Mouse (Mus musculus): ENCODE results near the gene Mrpl41. TPM values are rescaled to one million over a fixed set of nuclear protein-coding genes. Genes with fewer than 3 reads are reported as not detected.

Gene Mrpl41
- total and polyA plus RNA-seq, 3 experiments: 102 to 103 TPM; not detected in 1

DNA sequence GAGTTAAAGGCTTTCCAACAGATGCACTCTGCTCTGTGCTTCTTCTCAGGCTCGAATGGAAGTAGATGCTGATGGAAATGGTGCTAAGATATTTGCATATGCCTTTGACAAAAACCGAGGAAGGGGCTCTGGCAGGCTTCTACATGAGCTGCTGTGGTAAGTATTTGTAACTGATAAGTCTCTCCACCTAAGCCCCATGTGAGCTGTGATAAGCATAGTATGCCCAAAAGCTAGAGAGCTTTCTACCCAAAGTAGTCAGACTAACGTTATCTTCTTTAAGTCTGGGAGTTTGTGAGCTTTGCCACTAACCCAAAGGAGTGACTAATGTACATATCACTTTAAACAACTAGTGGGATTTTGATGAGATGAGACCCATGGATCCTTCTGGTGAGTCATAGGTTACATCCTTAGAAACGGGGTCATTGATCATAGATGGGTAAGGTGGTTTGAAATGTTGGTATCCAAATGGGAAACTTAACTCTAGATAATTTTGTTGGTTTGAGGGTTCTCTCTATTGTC, 22.3 kb downstream of the Mrpl41 start:
- 0 out of 4 replicates have a peak overlapping the region, but pooled peaks of 1 of the 2 experiments have one; percentile 2 for H3K4me3 ChIP-seq (ENCODE audit: control insufficient read depth in 1 of 2, insufficient read depth in 1 of 2, low read depth in 2 of 2, low read length in 2 of 2)
- H3K27ac ChIP-seq (ENCODE audit: control insufficient read depth, low read depth, low read length): peak overlapping the region; percentile 90
- H3K9me3 ChIP-seq (replicated peaks; ENCODE audit: insufficient read depth, low read length): no peaks in the 10 kb centered on the region
- peaks cover 24 to 25% of the 10 kb centered on the region in 2 experiments for H3K36me3 ChIP-seq (ENCODE audit: control insufficient read depth in 1 of 2, insufficient read depth in 2 of 2, low read length in 2 of 2)
- peaks cover 27% of the 10 kb centered on the region for H3K79me2 ChIP-seq (ENCODE audit: control insufficient read depth, insufficient read depth, low read length, poor library complexity)
- peaks cover 14 to 28% of the 10 kb centered on the region in 2 experiments for H3K4me1 ChIP-seq (ENCODE audit: control insufficient read depth in 1 of 2, insufficient read depth in 2 of 2, low read length in 2 of 2)
- peak; percentile 85 for DNase-seq (ENCODE audit: low read depth, low spot score)
- no peak overlapping the region; the same call in 1 of the 2 replicates for H3K9ac ChIP-seq (ENCODE audit: control insufficient read depth, low read depth, low read length, poor library complexity, severe bottlenecking)
- TF ChIP-seq MYB (IDR thresholded peaks at IDR 0.05; ENCODE audit: low read depth, low read length): no peak
- TF ChIP-seq MYC (IDR thresholded peaks at IDR 0.05; ENCODE audit: low read depth, low read length): no peak
- no peak for TF ChIP-seq MEF2A (IDR thresholded peaks at IDR 0.05; ENCODE audit: extremely low read depth, insufficient replicate concordance, low read depth, low read length, poor library complexity, severe bottlenecking)
- no peak for TF ChIP-seq JUND (IDR thresholded peaks at IDR 0.05; ENCODE audit: low read depth, low read length)
- TF ChIP-seq GATA1 (IDR thresholded peaks at IDR 0.05; ENCODE audit: low read depth, low read length): peak; percentile 89
- TF ChIP-seq CHD2 (IDR thresholded peaks at IDR 0.05; ENCODE audit: low read length): no peak
- no peak for TF ChIP-seq POLR2AphosphoS2 (IDR thresholded peaks at IDR 0.05; ENCODE audit: low read length)
- no peak for TF ChIP-seq E2F4 (IDR thresholded peaks at IDR 0.05; ENCODE audit: borderline replicate concordance, low read depth, low read length)
- no peak for TF ChIP-seq RAD21 (IDR thresholded peaks at IDR 0.05; ENCODE audit: low read depth, low read length)
- TF ChIP-seq CTCF (IDR thresholded peaks at IDR 0.05 in 2 of 3, conservative IDR thresholded peaks at IDR 0.05 in 1 of 3; ENCODE audit: control insufficient read depth in 1 of 3, insufficient read depth in 1 of 3, low read depth in 2 of 3, low read length in 3 of 3, poor library complexity in 1 of 3, severe bottlenecking in 1 of 3): no peak
- peak; percentile 71 for TF ChIP-seq TCF12 (IDR thresholded peaks at IDR 0.05; ENCODE audit: low read depth, low read length)
- peak; percentile 62 for TF ChIP-seq TAL1 (IDR thresholded peaks at IDR 0.05; ENCODE audit: low read length)
- TF ChIP-seq UBTF (IDR thresholded peaks at IDR 0.05; ENCODE audit: borderline replicate concordance, insufficient read depth, low read depth, low read length): no peak
- no peak for TF ChIP-seq MAFK (IDR thresholded peaks at IDR 0.05; ENCODE audit: borderline replicate concordance, low read depth, low read length)
- TF ChIP-seq EP300 (IDR thresholded peaks at IDR 0.05; ENCODE audit: low read depth in 1 of 2, low read length in 2 of 2): peak; percentile 40 to 67; a peak in 3 of 4 replicates
- TF ChIP-seq SMC3 (IDR thresholded peaks at IDR 0.05; ENCODE audit: low read depth, low read length): no peak
- no peak for TF ChIP-seq ZNF384 (IDR thresholded peaks at IDR 0.05; ENCODE audit: low read depth, low read length)
- TF ChIP-seq ZKSCAN1 (IDR thresholded peaks at IDR 0.05; ENCODE audit: low read depth, low read length): no peak
- TF ChIP-seq BHLHE40 (IDR thresholded peaks at IDR 0.05; ENCODE audit: borderline replicate concordance, low read depth, low read length): no peak
- no peak for TF ChIP-seq MAX (IDR thresholded peaks at IDR 0.05; ENCODE audit: low read length)
- TF ChIP-seq NRF1 (IDR thresholded peaks at IDR 0.05; ENCODE audit: insufficient read depth, low read depth, low read length, poor library complexity, severe bottlenecking): no peak
- TF ChIP-seq KAT2A (conservative IDR thresholded peaks at IDR 0.05; ENCODE audit: low read depth, low read length): no peak
- TF ChIP-seq POLR2AphosphoS5 (IDR thresholded peaks at IDR 0.05; ENCODE audit: borderline replicate concordance, low read depth, low read length): no peak
- peak in 1 of 2 experiments; percentile 23; a peak in 1 of 4 replicates for TF ChIP-seq POLR2A (IDR thresholded peaks at IDR 0.05; ENCODE audit: control insufficient read depth in 1 of 2, insufficient read depth in 1 of 2, low read depth in 1 of 2, low read length in 2 of 2, poor library complexity in 1 of 2)
- TF ChIP-seq ZMIZ1 (IDR thresholded peaks at IDR 0.05; ENCODE audit: low read depth, low read length): no peak
- peak; percentile 43 for TF ChIP-seq SIN3A (IDR thresholded peaks at IDR 0.05; ENCODE audit: low read length)
- TF ChIP-seq ETS1 (IDR thresholded peaks at IDR 0.05; ENCODE audit: low read depth, low read length): peak; percentile 59
- no peak for TF ChIP-seq ZC3H11A (IDR thresholded peaks at IDR 0.05; ENCODE audit: low read depth, low read length)
- no peak for TF ChIP-seq RCOR1 (IDR thresholded peaks at IDR 0.05; ENCODE audit: low read depth, low read length)
- TF ChIP-seq USF1 (IDR thresholded peaks at IDR 0.05; ENCODE audit: low read depth, low read length): no peak
- TF ChIP-seq TBP (IDR thresholded peaks at IDR 0.05; ENCODE audit: low read depth, low read length): no peak
- no peak for TF ChIP-seq USF2 (IDR thresholded peaks at IDR 0.05; ENCODE audit: borderline replicate concordance in 1 of 2, insufficient read depth in 1 of 2, low read depth in 1 of 2, low read length in 2 of 2)
- TF ChIP-seq MXI1 (IDR thresholded peaks at IDR 0.05; ENCODE audit: low read depth, low read length): 0 out of 2 replicates have a peak, but pooled peaks have one; percentile 41
- no peaks in the 10 kb centered on the region for H3K27me3 ChIP-seq (ENCODE audit: control insufficient read depth in 1 of 2, insufficient read depth in 2 of 2, low read length in 2 of 2)
